Mouse (Mus musculus): ENCODE results near the gene Gcm1. TPM values are rescaled to one million over a fixed set of nuclear protein-coding genes. Genes with fewer than 3 reads are reported as not detected.
A peak's percentile ranks its signal among the peaks of the same experiment; 100 is the strongest.

Gene Gcm1
- polyA plus RNA-seq, 1 experiment from 2014 or later = 0.08 TPM

GRCm38 (mm10) chr9:78035296-78035695, 16.4 kb upstream of the Gcm1 start:
- Histone ChIP-seq H3K4me2 (ENCODE audit: low read depth, low read length) (no peak overlapping the region), H3K9me3 (ENCODE audit: control insufficient read depth, low read length) (no peaks in the 10 kb centered on the region), H3K4me1 (ENCODE audit: control insufficient read depth, insufficient read depth, low read length) (no peaks in the 10 kb centered on the region), H3K27ac (replicated peaks; ENCODE audit: low read depth, low read length) (no peak overlapping the region), H3K27me3 (replicated peaks; ENCODE audit: control insufficient read depth, insufficient read depth, low read length) (no peaks in the 10 kb centered on the region), H3K36me3 (ENCODE audit: control insufficient read depth, insufficient read depth, low read length) (no peaks in the 10 kb centered on the region), H3K4me3 (ENCODE audit: low read depth, low read length) (no peak overlapping the region), H3K9ac (ENCODE audit: low read depth, low read length) (no peak overlapping the region)
- WGBS = 81% methylated on average over 5 of the region's 5 CpGs
- no peak for ATAC-seq (ENCODE audit: low read depth)
- DNase-seq (ENCODE audit: low spot score) = no peak

GRCm38 (mm10) chr9:78035831-78036230, 15.9 kb upstream of the Gcm1 start:
- Histone ChIP-seq H3K36me3 (ENCODE audit: control insufficient read depth, insufficient read depth, low read length) (no peaks in the 10 kb centered on the region), H3K4me1 (ENCODE audit: control insufficient read depth, insufficient read depth, low read length) (no peaks in the 10 kb centered on the region), H3K9me3 (ENCODE audit: control insufficient read depth, low read length) (no peaks in the 10 kb centered on the region), H3K4me2 (ENCODE audit: low read depth, low read length) (no peak overlapping the region), H3K27me3 (replicated peaks; ENCODE audit: control insufficient read depth, insufficient read depth, low read length) (no peaks in the 10 kb centered on the region), H3K9ac (ENCODE audit: low read depth, low read length) (no peak overlapping the region), H3K27ac (replicated peaks; ENCODE audit: low read depth, low read length) (no peak overlapping the region), H3K4me3 (ENCODE audit: low read depth, low read length) (no peak overlapping the region)
- 84% methylated on average over 8 of the region's 8 CpGs for WGBS
- DNase-seq (ENCODE audit: low spot score) (no peak), ATAC-seq (ENCODE audit: low read depth) (no peak)

GRCm38 (mm10) chr9:78038755-78039489, 12.8 kb upstream of the Gcm1 start:
- no peak overlapping the region for H3K4me2 ChIP-seq (ENCODE audit: low read depth, low read length)
- no peaks in the 10 kb centered on the region for H3K27me3 ChIP-seq (replicated peaks; ENCODE audit: control insufficient read depth, insufficient read depth, low read length)
- H3K9me3 ChIP-seq (ENCODE audit: control insufficient read depth, low read length) = no peaks in the 10 kb centered on the region
- H3K27ac ChIP-seq (replicated peaks; ENCODE audit: low read depth, low read length) = no peak overlapping the region
- 36% methylated on average over 18 of the region's 18 CpGs for WGBS
- H3K9ac ChIP-seq (ENCODE audit: low read depth, low read length) = no peak overlapping the region
- H3K4me1 ChIP-seq (ENCODE audit: control insufficient read depth, insufficient read depth, low read length) = no peaks in the 10 kb centered on the region
- peak; percentile 89 for DNase-seq (ENCODE audit: low spot score)
- no peak overlapping the region for H3K4me3 ChIP-seq (ENCODE audit: low read depth, low read length)
- no peaks in the 10 kb centered on the region for H3K36me3 ChIP-seq (ENCODE audit: control insufficient read depth, insufficient read depth, low read length)
- peak; percentile 77 for ATAC-seq (ENCODE audit: low read depth)

GRCm38 (mm10) chr9:78045171-78045570, 6.6 kb upstream of the Gcm1 start:
- ATAC-seq (ENCODE audit: low read depth) (no peak), DNase-seq (ENCODE audit: low spot score) (peak; percentile 49)
- Histone ChIP-seq H3K9ac (ENCODE audit: low read depth, low read length) (no peak overlapping the region), H3K9me3 (ENCODE audit: control insufficient read depth, low read length) (no peaks in the 10 kb centered on the region), H3K4me2 (ENCODE audit: low read depth, low read length) (no peak overlapping the region), H3K4me1 (ENCODE audit: control insufficient read depth, insufficient read depth, low read length) (no peaks in the 10 kb centered on the region), H3K36me3 (ENCODE audit: control insufficient read depth, insufficient read depth, low read length) (no peaks in the 10 kb centered on the region), H3K27ac (replicated peaks; ENCODE audit: low read depth, low read length) (peak overlapping the region; percentile 40), H3K4me3 (ENCODE audit: low read depth, low read length) (no peak overlapping the region), H3K27me3 (replicated peaks; ENCODE audit: control insufficient read depth, insufficient read depth, low read length) (no peaks in the 10 kb centered on the region)
- WGBS = 42% methylated on average over 6 of the region's 6 CpGs

GRCm38 (mm10) chr9:78046755-78047154, 5.0 kb upstream of the Gcm1 start:
- ATAC-seq (ENCODE audit: low read depth) (no peak), DNase-seq (ENCODE audit: low spot score) (peak; percentile 19)
- Histone ChIP-seq H3K4me2 (ENCODE audit: low read depth, low read length) (no peak overlapping the region), H3K4me1 (ENCODE audit: control insufficient read depth, insufficient read depth, low read length) (no peaks in the 10 kb centered on the region), H3K27ac (replicated peaks; ENCODE audit: low read depth, low read length) (no peak overlapping the region), H3K9me3 (ENCODE audit: control insufficient read depth, low read length) (no peaks in the 10 kb centered on the region), H3K4me3 (ENCODE audit: low read depth, low read length) (no peak overlapping the region), H3K9ac (ENCODE audit: low read depth, low read length) (no peak overlapping the region), H3K36me3 (ENCODE audit: control insufficient read depth, insufficient read depth, low read length) (no peaks in the 10 kb centered on the region), H3K27me3 (replicated peaks; ENCODE audit: control insufficient read depth, insufficient read depth, low read length) (no peaks in the 10 kb centered on the region)
- WGBS = 57% methylated on average over 20 of the region's 20 CpGs

- Histone ChIP-seq H3K4me3 (ENCODE audit: low read depth, low read length) (no peak overlapping the region), H3K4me1 (ENCODE audit: control insufficient read depth, insufficient read depth, low read length) (no peaks in the 10 kb centered on the region), H3K4me2 (ENCODE audit: low read depth, low read length) (no peak overlapping the region), H3K27ac (replicated peaks; ENCODE audit: low read depth, low read length) (no peak overlapping the region), H3K36me3 (ENCODE audit: control insufficient read depth, insufficient read depth, low read length) (no peaks in the 10 kb centered on the region), H3K9ac (ENCODE audit: low read depth, low read length) (no peak overlapping the region), H3K27me3 (replicated peaks; ENCODE audit: control insufficient read depth, insufficient read depth, low read length) (no peaks in the 10 kb centered on the region), H3K9me3 (ENCODE audit: control insufficient read depth, low read length) (no peaks in the 10 kb centered on the region)
- DNase-seq (ENCODE audit: low spot score) (no peak), ATAC-seq (ENCODE audit: low read depth) (no peak)
- 35% methylated on average over 5 of the region's 5 CpGs for WGBS
Observed at GRCm38 (mm10) chr9:78050452-78050970, 1.2 kb upstream of the Gcm1 start.

- no peaks in the 10 kb centered on the region for H3K36me3 ChIP-seq (ENCODE audit: control insufficient read depth, insufficient read depth, low read length)
- no peak overlapping the region for H3K27ac ChIP-seq (replicated peaks; ENCODE audit: low read depth, low read length)
- ATAC-seq (ENCODE audit: low read depth) (no peak), DNase-seq (ENCODE audit: low spot score) (no peak)
- no peak overlapping the region for H3K4me3 ChIP-seq (ENCODE audit: low read depth, low read length)
- H3K9me3 ChIP-seq (ENCODE audit: control insufficient read depth, low read length) = no peaks in the 10 kb centered on the region
- WGBS = 64% methylated on average over 8 of the region's 8 CpGs
- H3K27me3 ChIP-seq (replicated peaks; ENCODE audit: control insufficient read depth, insufficient read depth, low read length) = no peaks in the 10 kb centered on the region
- H3K4me2 ChIP-seq (ENCODE audit: low read depth, low read length) = no peak overlapping the region
- H3K4me1 ChIP-seq (ENCODE audit: control insufficient read depth, insufficient read depth, low read length) = no peaks in the 10 kb centered on the region
- H3K9ac ChIP-seq (ENCODE audit: low read depth, low read length) = no peak overlapping the region
Observed at GRCm38 (mm10) chr9:78053821-78054220, 2.1 kb downstream of the Gcm1 start.

GRCm38 (mm10) chr9:78054298-78054697, 2.6 kb downstream of the Gcm1 start:
- ATAC-seq (ENCODE audit: low read depth) = no peak
- 88% methylated on average over 3 of the region's 3 CpGs for WGBS
- no peak overlapping the region for H3K4me3 ChIP-seq (ENCODE audit: low read depth, low read length)

More at GRCm38 (mm10) chr9:78054298-78054697, 2.6 kb downstream of the Gcm1 start:
- Histone ChIP-seq H3K27ac (replicated peaks; ENCODE audit: low read depth, low read length) (no peak overlapping the region), H3K36me3 (ENCODE audit: control insufficient read depth, insufficient read depth, low read length) (no peaks in the 10 kb centered on the region), H3K4me2 (ENCODE audit: low read depth, low read length) (no peak overlapping the region), H3K27me3 (replicated peaks; ENCODE audit: control insufficient read depth, insufficient read depth, low read length) (no peaks in the 10 kb centered on the region), H3K9me3 (ENCODE audit: control insufficient read depth, low read length) (no peaks in the 10 kb centered on the region), H3K4me1 (ENCODE audit: control insufficient read depth, insufficient read depth, low read length) (no peaks in the 10 kb centered on the region), H3K9ac (ENCODE audit: low read depth, low read length) (no peak overlapping the region)
- no peak for DNase-seq (ENCODE audit: low spot score)
